Mouse (Mus musculus): ENCODE measurements around the gene Impg2. TPM values are rescaled to one million over a fixed set of nuclear protein-coding genes. Genes with fewer than 3 reads are reported as not detected.

Gene Impg2
- polyA plus RNA-seq, 1 experiment from 2014 or later = 0.05 TPM

DNA sequence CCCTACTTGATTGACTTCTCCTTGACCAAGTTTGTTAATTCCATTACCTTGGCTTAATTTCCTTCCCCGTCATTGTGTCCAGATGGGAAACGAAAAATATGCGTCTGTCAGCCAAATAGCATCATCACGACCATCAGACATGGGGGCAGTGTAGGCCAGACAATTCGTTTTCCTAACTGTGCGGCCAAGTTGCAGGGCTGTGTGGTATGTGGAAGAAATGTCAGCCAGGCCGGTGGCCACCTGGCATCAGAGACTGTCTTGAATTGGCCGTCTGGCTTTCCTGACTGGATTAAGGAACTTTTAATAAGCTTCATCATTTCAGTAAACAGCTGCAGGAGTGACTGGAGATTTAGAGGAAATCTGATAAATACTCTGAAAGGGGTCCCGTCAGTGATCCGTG, 28.6 kb downstream of the Impg2 start:
- 78% methylated on average over 10 of the region's 10 CpGs for WGBS
- no peak overlapping the region for H3K4me3 ChIP-seq (ENCODE audit: low read length)
- no peak for ATAC-seq
- no peaks in the 10 kb centered on the region for H3K36me3 ChIP-seq (ENCODE audit: control insufficient read depth, insufficient read depth, low read length)
- H3K27me3 ChIP-seq (replicated peaks; ENCODE audit: control insufficient read depth, insufficient read depth, low read length) = no peaks in the 10 kb centered on the region
- H3K27ac ChIP-seq (ENCODE audit: low read length) = no peak overlapping the region
- no peaks in the 10 kb centered on the region for H3K9me3 ChIP-seq (ENCODE audit: control insufficient read depth, low read length)
- no peak overlapping the region for H3K9ac ChIP-seq (ENCODE audit: low read depth, low read length)
- no peak overlapping the region for H3K4me2 ChIP-seq (ENCODE audit: low read depth, low read length)
- no peaks in the 10 kb centered on the region for H3K4me1 ChIP-seq (ENCODE audit: control insufficient read depth, insufficient read depth, low read length)

DNA sequence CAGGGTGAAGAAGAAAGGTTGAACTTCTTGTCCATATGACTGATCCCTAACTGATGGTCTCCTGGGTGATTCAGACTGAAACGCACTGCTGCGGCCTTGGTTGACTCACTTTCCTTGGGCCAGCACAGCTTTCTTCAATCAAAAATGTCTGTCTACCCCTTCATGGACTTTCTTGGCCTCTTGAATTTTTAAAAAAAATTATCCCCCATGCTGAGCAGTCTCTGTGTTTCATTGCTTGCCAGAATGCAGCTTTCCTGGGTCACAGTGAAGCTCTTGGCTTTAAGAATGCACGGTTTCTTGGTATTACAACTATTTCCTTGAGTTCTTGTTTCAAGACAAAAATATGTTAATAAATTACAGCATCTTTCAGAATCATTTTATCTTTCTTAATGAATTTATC, 41.9 kb downstream of the Impg2 start:
- H3K9ac ChIP-seq (ENCODE audit: low read depth, low read length) = no peak overlapping the region
- H3K4me2 ChIP-seq (ENCODE audit: low read depth, low read length) = no peak overlapping the region
- no peaks in the 10 kb centered on the region for H3K27me3 ChIP-seq (replicated peaks; ENCODE audit: control insufficient read depth, insufficient read depth, low read length)
- H3K9me3 ChIP-seq (ENCODE audit: control insufficient read depth, low read length) = no peaks in the 10 kb centered on the region
- ATAC-seq = no peak
- 84% methylated on average over 3 of the region's 3 CpGs for WGBS
- no peaks in the 10 kb centered on the region for H3K4me1 ChIP-seq (ENCODE audit: control insufficient read depth, insufficient read depth, low read length)
- no peaks in the 10 kb centered on the region for H3K36me3 ChIP-seq (ENCODE audit: control insufficient read depth, insufficient read depth, low read length)
- no peak overlapping the region for H3K27ac ChIP-seq (ENCODE audit: low read length)
- no peak overlapping the region for H3K4me3 ChIP-seq (ENCODE audit: low read length)

DNA sequence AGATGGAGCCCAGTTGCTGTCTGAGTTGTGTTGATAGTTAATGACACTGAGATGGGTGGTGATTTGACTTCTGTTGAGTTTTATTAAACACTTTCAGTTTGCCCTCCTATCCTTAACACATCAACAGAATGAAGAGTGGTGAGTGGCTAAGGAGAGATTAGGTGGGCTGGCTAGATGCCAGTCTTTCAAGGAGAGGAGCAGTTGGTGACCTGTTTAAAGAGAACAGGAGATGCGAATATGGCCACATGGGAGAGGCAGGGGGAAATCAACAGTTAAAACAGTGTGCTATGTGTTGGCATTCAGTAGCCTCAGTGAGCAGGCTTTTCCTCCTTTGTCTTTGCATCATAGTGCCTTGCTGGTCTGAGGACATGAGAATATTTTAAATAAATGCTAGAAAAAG, 69.8 kb downstream of the Impg2 start:
- Histone ChIP-seq H3K36me3 (ENCODE audit: control insufficient read depth, insufficient read depth, low read length) (no peaks in the 10 kb centered on the region), H3K27me3 (replicated peaks; ENCODE audit: control insufficient read depth, insufficient read depth, low read length) (no peaks in the 10 kb centered on the region), H3K9me3 (ENCODE audit: control insufficient read depth, low read length) (no peaks in the 10 kb centered on the region), H3K9ac (ENCODE audit: low read depth, low read length) (no peak overlapping the region), H3K27ac (ENCODE audit: low read length) (no peak overlapping the region), H3K4me1 (ENCODE audit: control insufficient read depth, insufficient read depth, low read length) (no peaks in the 10 kb centered on the region), H3K4me2 (ENCODE audit: low read depth, low read length) (no peak overlapping the region), H3K4me3 (ENCODE audit: low read length) (no peak overlapping the region)
- no peak for ATAC-seq
- 78% methylated on average over 1 of the region's 1 CpGs for WGBS

DNA sequence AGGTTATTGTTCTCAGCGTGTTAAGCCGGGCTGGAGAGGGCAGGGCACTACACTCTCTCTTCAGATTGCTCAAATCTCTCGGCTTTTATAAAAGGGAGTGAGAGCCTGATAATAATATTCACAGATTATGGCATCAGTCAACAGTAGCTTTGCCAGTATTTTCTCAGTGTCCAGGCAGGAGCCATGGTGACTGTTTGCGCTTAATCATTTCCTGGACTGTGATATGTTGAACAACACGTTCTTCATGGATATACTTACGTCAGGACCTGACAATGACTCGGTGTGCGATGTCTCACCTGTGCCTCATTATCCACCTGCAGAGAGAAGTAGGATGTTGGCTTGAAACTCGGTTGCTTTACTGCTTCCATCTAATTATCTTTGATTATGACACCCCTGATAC, 74.9 kb downstream of the Impg2 start:
- no peaks in the 10 kb centered on the region for H3K27me3 ChIP-seq (replicated peaks; ENCODE audit: control insufficient read depth, insufficient read depth, low read length)
- H3K27ac ChIP-seq (ENCODE audit: low read length) = no peak overlapping the region
- no peaks in the 10 kb centered on the region for H3K36me3 ChIP-seq (ENCODE audit: control insufficient read depth, insufficient read depth, low read length)
- H3K9me3 ChIP-seq (ENCODE audit: control insufficient read depth, low read length) = no peaks in the 10 kb centered on the region
- H3K4me3 ChIP-seq (ENCODE audit: low read length) = no peak overlapping the region
- no peak overlapping the region for H3K9ac ChIP-seq (ENCODE audit: low read depth, low read length)
- 67% methylated on average over 9 of the region's 9 CpGs for WGBS
- no peaks in the 10 kb centered on the region; the same call in 1 of the 2 replicates for H3K4me1 ChIP-seq (ENCODE audit: control insufficient read depth, insufficient read depth, low read length)
- peak; percentile 65 for ATAC-seq
- no peak overlapping the region for H3K4me2 ChIP-seq (ENCODE audit: low read depth, low read length)

DNA sequence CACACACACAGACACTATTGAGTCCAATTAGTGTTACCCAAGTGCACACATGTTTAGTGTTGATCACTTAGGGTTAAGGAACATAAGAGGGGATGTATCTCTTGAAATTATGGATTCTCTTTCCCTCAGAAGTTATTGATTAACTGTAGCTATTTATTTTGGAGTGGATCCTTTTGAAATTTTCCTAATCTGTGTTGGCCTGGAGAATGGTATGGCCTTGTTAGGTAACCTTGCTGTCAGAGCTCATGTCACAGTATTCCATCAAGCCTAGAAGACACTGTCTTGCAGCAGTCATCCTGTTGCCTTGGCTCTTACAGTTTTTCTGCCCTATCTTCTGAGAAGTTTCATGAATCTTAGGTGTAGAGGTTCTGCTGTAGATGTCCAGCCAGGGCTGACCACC, 75.6 kb downstream of the Impg2 start:
- H3K36me3 ChIP-seq (ENCODE audit: control insufficient read depth, insufficient read depth, low read length) = no peaks in the 10 kb centered on the region
- H3K27ac ChIP-seq (ENCODE audit: low read length) = no peak overlapping the region
- H3K27me3 ChIP-seq (replicated peaks; ENCODE audit: control insufficient read depth, insufficient read depth, low read length) = no peaks in the 10 kb centered on the region
- H3K9ac ChIP-seq (ENCODE audit: low read depth, low read length) = no peak overlapping the region
- no peaks in the 10 kb centered on the region for H3K9me3 ChIP-seq (ENCODE audit: control insufficient read depth, low read length)
- no peak for ATAC-seq
- H3K4me3 ChIP-seq (ENCODE audit: low read length) = no peak overlapping the region
- H3K4me1 ChIP-seq (ENCODE audit: control insufficient read depth, insufficient read depth, low read length) = no peaks in the 10 kb centered on the region; the same call in 1 of the 2 replicates
- H3K4me2 ChIP-seq (ENCODE audit: low read depth, low read length) = no peak overlapping the region

DNA sequence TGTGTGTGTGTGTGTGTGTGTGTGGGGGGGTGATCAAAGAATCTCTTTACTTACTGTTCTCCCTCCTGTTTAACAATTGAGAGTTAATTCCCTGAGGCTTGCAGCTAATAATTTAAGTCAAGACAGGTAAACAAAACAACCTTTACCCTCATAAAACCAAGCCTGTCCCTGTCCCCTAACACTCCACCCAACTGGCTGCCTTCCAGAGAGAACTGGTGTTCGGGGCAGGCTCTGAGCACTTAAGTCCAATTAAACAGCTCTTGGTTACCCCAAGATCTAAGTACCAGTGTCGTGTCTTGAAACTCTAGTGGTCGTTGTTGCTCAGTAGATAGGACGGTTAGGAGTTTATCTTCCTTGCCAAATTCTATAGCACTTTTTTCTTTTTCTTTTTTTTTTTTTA, 77.2 kb downstream of the Impg2 start:
- no peak overlapping the region for H3K4me3 ChIP-seq (ENCODE audit: low read length)
- no peak overlapping the region for H3K4me2 ChIP-seq (ENCODE audit: low read depth, low read length)
- no peak overlapping the region for H3K27ac ChIP-seq (ENCODE audit: low read length)
- no peaks in the 10 kb centered on the region; the same call in 1 of the 2 replicates for H3K4me1 ChIP-seq (ENCODE audit: control insufficient read depth, insufficient read depth, low read length)
- H3K9ac ChIP-seq (ENCODE audit: low read depth, low read length) = no peak overlapping the region
- peak; percentile 56 for ATAC-seq
- no peaks in the 10 kb centered on the region for H3K9me3 ChIP-seq (ENCODE audit: control insufficient read depth, low read length)
- 54% methylated on average over 4 of the region's 4 CpGs for WGBS
- H3K27me3 ChIP-seq (replicated peaks; ENCODE audit: control insufficient read depth, insufficient read depth, low read length) = no peaks in the 10 kb centered on the region
- H3K36me3 ChIP-seq (ENCODE audit: control insufficient read depth, insufficient read depth, low read length) = no peaks in the 10 kb centered on the region

DNA sequence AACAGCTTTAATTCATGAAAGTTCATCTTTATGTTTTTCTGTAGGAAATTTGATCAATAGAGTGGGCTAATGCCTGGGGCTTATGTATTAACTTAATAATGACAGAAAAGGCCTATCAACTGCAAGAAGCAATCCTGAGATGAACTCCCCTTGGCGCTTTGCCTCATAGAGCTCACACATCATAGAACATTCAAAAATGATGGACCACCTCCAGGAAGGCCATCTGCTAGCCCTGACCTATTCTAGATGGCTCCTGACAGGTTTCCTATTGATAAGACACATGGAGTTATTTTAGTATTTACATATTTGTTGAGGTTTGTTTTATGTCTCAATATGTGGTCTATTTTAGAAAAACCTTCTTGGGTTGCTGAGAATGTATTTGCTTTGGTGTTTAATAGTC, 79.2 kb downstream of the Impg2 start:
- H3K4me3 ChIP-seq (ENCODE audit: low read length) = no peak overlapping the region
- no peak overlapping the region for H3K4me2 ChIP-seq (ENCODE audit: low read depth, low read length)
- no peak for ATAC-seq
- H3K27ac ChIP-seq (ENCODE audit: low read length) = no peak overlapping the region
- H3K36me3 ChIP-seq (ENCODE audit: control insufficient read depth, insufficient read depth, low read length) = no peaks in the 10 kb centered on the region
- no peaks in the 10 kb centered on the region for H3K9me3 ChIP-seq (ENCODE audit: control insufficient read depth, low read length)
- H3K27me3 ChIP-seq (replicated peaks; ENCODE audit: control insufficient read depth, insufficient read depth, low read length) = no peaks in the 10 kb centered on the region
- no peaks in the 10 kb centered on the region; the same call in 1 of the 2 replicates for H3K4me1 ChIP-seq (ENCODE audit: control insufficient read depth, insufficient read depth, low read length)
- H3K9ac ChIP-seq (ENCODE audit: low read depth, low read length) = no peak overlapping the region
- WGBS = 98% methylated on average over 1 of the region's 1 CpGs

DNA sequence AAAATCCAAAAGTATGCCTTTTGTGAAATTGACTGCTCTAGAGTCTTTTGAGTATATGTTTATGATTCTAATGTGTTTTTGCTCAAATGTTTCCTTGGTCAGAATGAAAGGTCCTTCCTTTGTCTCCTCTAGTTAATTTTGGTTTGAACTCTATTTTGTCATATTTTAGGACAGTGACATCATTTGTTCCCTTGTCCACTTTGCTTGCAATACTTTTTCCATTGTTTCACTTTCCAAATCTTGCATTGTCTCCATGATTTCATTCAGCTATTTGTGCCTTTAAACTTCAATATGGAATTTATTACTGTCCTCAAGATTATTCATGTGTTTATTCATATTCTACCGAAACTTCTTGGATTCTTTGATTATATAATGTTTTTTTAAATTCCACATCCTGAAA, 79.8 kb downstream of the Impg2 start:
- Histone ChIP-seq H3K9ac (ENCODE audit: low read depth, low read length) (no peak overlapping the region), H3K4me1 (ENCODE audit: control insufficient read depth, insufficient read depth, low read length) (no peaks in the 10 kb centered on the region; the same call in 1 of the 2 replicates), H3K27ac (ENCODE audit: low read length) (no peak overlapping the region), H3K27me3 (replicated peaks; ENCODE audit: control insufficient read depth, insufficient read depth, low read length) (no peaks in the 10 kb centered on the region), H3K9me3 (ENCODE audit: control insufficient read depth, low read length) (no peaks in the 10 kb centered on the region), H3K36me3 (ENCODE audit: control insufficient read depth, insufficient read depth, low read length) (no peaks in the 10 kb centered on the region), H3K4me3 (ENCODE audit: low read length) (no peak overlapping the region), H3K4me2 (ENCODE audit: low read depth, low read length) (no peak overlapping the region)
- WGBS = 69% methylated on average over 1 of the region's 1 CpGs
- ATAC-seq = no peak

DNA sequence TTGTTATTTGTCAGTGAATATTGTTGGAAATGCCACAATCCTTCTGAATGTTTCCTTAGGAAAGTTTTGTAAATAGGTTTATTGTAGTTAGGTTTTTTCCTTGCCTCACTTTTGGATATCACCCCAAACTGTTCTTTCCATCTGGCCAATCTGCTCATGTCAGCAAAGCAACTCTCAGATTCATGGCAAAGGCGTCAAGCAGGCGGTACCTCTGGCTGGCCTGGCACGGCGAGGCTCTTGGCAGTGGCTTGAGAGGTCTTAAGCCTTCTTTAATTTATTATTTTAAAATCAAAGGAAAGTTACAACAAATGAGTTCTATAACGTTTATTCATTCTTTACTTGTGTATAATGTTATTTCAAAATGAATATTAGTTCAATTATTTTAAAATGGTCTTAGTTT, 82.0 kb downstream of the Impg2 start:
- Histone ChIP-seq H3K9ac (ENCODE audit: low read depth, low read length) (no peak overlapping the region), H3K4me2 (ENCODE audit: low read depth, low read length) (no peak overlapping the region), H3K4me3 (ENCODE audit: low read length) (no peak overlapping the region), H3K36me3 (ENCODE audit: control insufficient read depth, insufficient read depth, low read length) (no peaks in the 10 kb centered on the region), H3K9me3 (ENCODE audit: control insufficient read depth, low read length) (no peaks in the 10 kb centered on the region), H3K27me3 (replicated peaks; ENCODE audit: control insufficient read depth, insufficient read depth, low read length) (no peaks in the 10 kb centered on the region), H3K27ac (ENCODE audit: low read length) (no peak overlapping the region), H3K4me1 (ENCODE audit: control insufficient read depth, insufficient read depth, low read length) (no peaks in the 10 kb centered on the region; the same call in 1 of the 2 replicates)
- WGBS = 74% methylated on average over 5 of the region's 5 CpGs
- no peak for ATAC-seq

DNA sequence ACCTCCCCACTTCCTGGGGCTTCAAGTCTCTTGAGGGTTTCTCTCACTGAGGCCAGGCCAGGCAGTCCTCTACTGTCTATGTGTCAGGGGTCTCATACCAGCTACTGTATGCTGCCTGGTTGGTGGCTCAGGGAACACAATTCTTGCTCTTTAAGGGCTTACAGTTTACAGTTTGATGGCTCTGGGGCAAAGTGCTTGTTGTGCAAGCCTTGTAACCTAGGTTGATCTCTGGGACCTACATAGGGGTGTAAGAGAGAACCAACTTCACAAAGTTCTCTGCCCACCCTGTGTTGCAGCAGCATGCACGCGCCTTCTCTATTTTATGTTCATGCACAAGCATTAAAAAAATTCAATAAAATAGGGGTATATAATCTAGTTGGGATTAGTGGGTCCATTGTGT, 82.9 kb downstream of the Impg2 start:
- ATAC-seq = 0 out of 2 replicates have a peak, but pooled peaks have one; percentile 16
- Histone ChIP-seq H3K36me3 (ENCODE audit: control insufficient read depth, insufficient read depth, low read length) (no peaks in the 10 kb centered on the region), H3K4me3 (ENCODE audit: low read length) (no peak overlapping the region), H3K4me1 (ENCODE audit: control insufficient read depth, insufficient read depth, low read length) (no peaks in the 10 kb centered on the region), H3K4me2 (ENCODE audit: low read depth, low read length) (no peak overlapping the region), H3K9me3 (ENCODE audit: control insufficient read depth, low read length) (no peaks in the 10 kb centered on the region), H3K27me3 (replicated peaks; ENCODE audit: control insufficient read depth, insufficient read depth, low read length) (no peaks in the 10 kb centered on the region), H3K27ac (ENCODE audit: low read length) (no peak overlapping the region), H3K9ac (ENCODE audit: low read depth, low read length) (no peak overlapping the region)
- WGBS = 96% methylated on average over 2 of the region's 2 CpGs

Data from intestine, embryonic 16.5 days (tissue).